Mouse (Mus musculus) forebrain, embryonic 13.5 days (tissue): Measurements from ENCODE around the gene Mycbp2. TPM values are rescaled to one million over a fixed set of nuclear protein-coding genes. Genes with fewer than 3 reads are reported as not detected.

Experiments used
- ATAC-seq: fragments of 200-750 bp; cut with Nextera tagmentation; 2 replicates; pipeline ENCODE4 v1.8.0; 2017
- H3K27ac ChIP-seq: fragments of 300-500 bp; sonication (generic); 2 replicates; pipeline ENCODE4 v1.5.1; 2015; ENCODE audit warnings: inconsistent platforms, mild to moderate bottlenecking, moderate library complexity
- H3K27me3 ChIP-seq: fragments of 300-500 bp; sonication (generic); 2 replicates; pipeline ENCODE4 v1.6.1; 2015; ENCODE audit warnings: mild to moderate bottlenecking, inconsistent platforms
- H3K36me3 ChIP-seq: fragments of 300-500 bp; sonication (generic); 2 replicates; pipeline ENCODE4 v1.6.1; 2015; ENCODE audit warnings: mild to moderate bottlenecking, inconsistent platforms; ENCODE audit not compliant: poor library complexity, severe bottlenecking
- H3K4me1 ChIP-seq: fragments of 300-500 bp; sonication (generic); 2 replicates; pipeline ENCODE4 v1.6.1; 2015; ENCODE audit warnings: inconsistent platforms
- H3K4me2 ChIP-seq: fragments of 300-500 bp; sonication (generic); 2 replicates; pipeline ENCODE4 v1.6.1; 2015; ENCODE audit warnings: inconsistent platforms, mild to moderate bottlenecking, moderate library complexity
- H3K4me3 ChIP-seq: fragments of 300-500 bp; sonication (generic); 2 replicates; pipeline ENCODE4 v1.5.1; 2015; ENCODE audit warnings: mild to moderate bottlenecking, inconsistent platforms
- H3K9ac ChIP-seq: fragments of 300-500 bp; sonication (generic); 2 replicates; pipeline ENCODE4 v1.6.1; 2015; ENCODE audit warnings: mild to moderate bottlenecking, inconsistent platforms
- H3K9me3 ChIP-seq: fragments of 300-500 bp; sonication (generic); replicated peaks from 2 replicates; pipeline ENCODE4 v1.6.1; 2016; ENCODE audit warnings: inconsistent platforms
- WGBS: fragments of 180-500 bp; shearing (Covaris S2); methylation state at CpG from one replicate; pipeline ENCODE4 v1.1.7; 2015; 5-methylcytosine and 5-hydroxymethylcytosine counted together
- polyA plus RNA-seq: library from polyadenylated mRNA; unstranded; fragments of >200 nt; fragmentation: Nextera tagmentation; extraction: Ambion mirVana; gene quantifications from 2 replicates; pipeline ENCODE4 v1.2.1, GENCODE M21; 2015

Gene Mycbp2
- polyA plus RNA-seq, 1 experiment from 2014 or later: 36.2 TPM

GRCm38 (mm10) chr14:103065294-103066167, 281.1 kb downstream of the Mycbp2 start:
- no peak overlapping the region for H3K27ac ChIP-seq
- H3K4me3 ChIP-seq: no peak overlapping the region
- H3K27me3 ChIP-seq: no peaks in the 10 kb centered on the region
- peaks cover 5% of the 10 kb centered on the region for H3K4me1 ChIP-seq
- WGBS: 12% methylated on average over 10 of the region's 10 CpGs
- H3K4me2 ChIP-seq: no peak overlapping the region
- no peaks in the 10 kb centered on the region for H3K9me3 ChIP-seq
- no peak overlapping the region for H3K9ac ChIP-seq
- ATAC-seq: no peak
- H3K36me3 ChIP-seq: no peaks in the 10 kb centered on the region

Other genes with a start within 250 kb of the Mycbp2 start
- gene Fbxl3, start 247.2 kb downstream of the Mycbp2 start, polyA plus RNA-seq: 20.2 and 21.5 TPM in 2 replicates
- gene Scel, start 166.5 kb upstream of the Mycbp2 start, polyA plus RNA-seq: 0.10 TPM in 1 of 2 replicates, not detected in the other